Mouse (Mus musculus): ENCODE data around the gene Zbtb11.
"Not testable (repeated sequence)": the region's sequence is repeated elsewhere in the genome, so short reads cannot be mapped to it uniquely, and the experiment has no call there.

Gene Zbtb11

DNA sequence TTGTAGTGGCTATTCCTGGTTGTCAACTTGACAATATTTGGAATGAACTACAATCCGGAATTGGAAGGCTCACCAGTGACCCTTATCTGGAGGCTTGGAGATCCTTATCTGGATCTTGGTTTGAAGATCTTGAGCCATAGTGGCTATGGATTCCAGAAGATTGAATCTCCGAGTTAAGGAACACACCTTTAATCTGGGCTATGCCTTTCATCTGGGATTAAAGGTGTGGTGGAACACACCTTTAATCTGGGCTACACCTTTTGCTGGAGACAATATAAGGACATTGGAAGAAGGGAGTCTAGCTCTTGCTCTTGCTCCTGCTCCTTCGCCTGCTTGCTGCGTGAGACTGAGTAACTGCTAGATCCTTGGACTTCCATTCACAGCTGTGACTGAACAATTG is 74.4 kb downstream of the Zbtb11 start, which contains the start of gene Senp7:
Gene Senp7, plus strand, starts transcription at position 301 of the 400 bp plus-strand sequence.
- not testable (repeated sequence) for DNase-seq

DNA sequence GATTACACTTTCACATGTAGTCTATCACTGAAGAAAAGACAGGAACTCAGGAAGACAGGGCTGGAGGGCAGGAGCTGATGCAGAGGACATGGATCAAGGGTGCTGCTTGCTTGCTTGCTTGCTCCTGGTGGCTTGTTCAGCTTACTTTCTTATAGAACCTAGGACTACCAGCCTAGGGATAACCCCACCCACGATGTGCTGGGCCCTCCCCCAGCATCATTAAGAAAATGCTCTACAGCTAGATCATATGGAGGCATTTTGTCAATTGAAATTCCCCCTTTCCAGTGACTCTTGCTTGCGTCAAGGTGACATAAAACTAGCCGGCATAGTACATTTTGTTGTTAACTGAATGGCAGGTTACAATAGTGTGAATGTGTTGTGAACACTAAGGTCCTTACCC is 82.2 kb downstream of the Zbtb11 start:
- DNase-seq = no peak

DNA sequence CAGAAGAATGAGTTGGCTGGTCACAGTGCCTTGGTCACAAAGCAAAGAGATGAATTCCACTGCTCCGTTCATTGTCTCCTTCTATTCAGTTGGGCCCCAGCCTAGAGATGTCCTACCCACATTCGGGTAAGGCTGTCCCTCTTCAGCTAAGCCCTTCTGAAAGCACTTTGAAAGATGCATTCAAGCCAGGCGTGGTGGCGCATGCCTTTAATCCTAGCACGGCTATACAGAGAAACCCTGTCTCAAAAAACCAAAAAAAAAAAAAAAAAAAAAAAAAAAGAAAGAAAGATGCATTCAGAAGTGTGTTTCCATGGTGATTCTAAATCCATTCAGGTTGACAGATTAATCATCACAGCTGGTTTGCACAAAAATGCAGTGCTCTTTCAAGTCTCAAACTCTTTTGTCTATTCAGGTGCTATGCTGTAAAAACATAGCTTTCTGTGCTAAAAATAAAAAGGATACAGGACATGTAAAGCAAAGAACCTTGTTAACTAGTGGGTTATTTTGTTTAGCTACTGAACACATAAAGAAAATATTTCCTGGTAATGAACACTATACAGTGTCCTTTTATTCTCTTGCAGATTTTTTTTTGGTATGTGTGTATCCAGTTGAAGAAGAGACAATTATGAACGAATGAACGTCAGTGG is 83.4 kb downstream of the Zbtb11 start:
- no peak for DNase-seq

DNA sequence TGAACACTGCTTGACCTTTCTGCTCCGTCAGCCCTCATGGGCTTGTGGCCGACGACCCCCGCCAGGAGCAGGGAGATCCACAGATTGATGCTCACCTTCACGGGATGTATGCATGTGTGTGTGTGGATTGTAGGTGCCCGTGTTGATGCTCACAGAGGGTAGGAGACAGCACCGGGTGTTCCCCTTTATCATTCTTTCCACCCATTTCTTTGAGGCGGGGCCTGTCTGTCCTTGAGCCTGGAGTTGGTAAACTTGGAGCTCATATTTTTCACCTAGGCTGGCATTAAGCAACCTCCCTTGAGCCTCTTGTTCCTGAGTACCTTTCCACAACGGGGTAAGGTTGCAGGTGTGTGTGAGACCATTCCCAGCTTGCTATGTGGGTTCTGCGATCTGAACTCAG is 84.5 kb downstream of the Zbtb11 start:
- DNase-seq = no peak
